Mouse (Mus musculus): ENCODE measurements around the gene Scube1.

Gene Scube1

GRCm38 (mm10) chr15:83594513-83595363, 130.1 kb downstream of the Scube1 start, which contains the start of gene Ttll12:
Ttll12 (minus strand) TSS chr15:83595157.
- peak; percentile 98 for DNase-seq (ENCODE audit: low spot score)

- peak; percentile 73 for DNase-seq (ENCODE audit: low spot score)
These were observed 130.9 kb downstream of the Scube1 start for GRCm38 (mm10) chr15:83593702-83594512.

- no peak for DNase-seq (ENCODE audit: low spot score)
These were observed 131.6 kb downstream of the Scube1 start for GRCm38 (mm10) chr15:83593189-83593585.

- DNase-seq (ENCODE audit: low spot score) = peak; percentile 78
These were observed 132.3 kb downstream of the Scube1 start for GRCm38 (mm10) chr15:83592260-83593188.

- DNase-seq (ENCODE audit: low spot score) = no peak
These were observed 133.1 kb downstream of the Scube1 start for GRCm38 (mm10) chr15:83591758-83592157.

GRCm38 (mm10) chr15:83590841-83591240, 134.0 kb downstream of the Scube1 start:
- DNase-seq (ENCODE audit: low spot score) = no peak

DNA sequence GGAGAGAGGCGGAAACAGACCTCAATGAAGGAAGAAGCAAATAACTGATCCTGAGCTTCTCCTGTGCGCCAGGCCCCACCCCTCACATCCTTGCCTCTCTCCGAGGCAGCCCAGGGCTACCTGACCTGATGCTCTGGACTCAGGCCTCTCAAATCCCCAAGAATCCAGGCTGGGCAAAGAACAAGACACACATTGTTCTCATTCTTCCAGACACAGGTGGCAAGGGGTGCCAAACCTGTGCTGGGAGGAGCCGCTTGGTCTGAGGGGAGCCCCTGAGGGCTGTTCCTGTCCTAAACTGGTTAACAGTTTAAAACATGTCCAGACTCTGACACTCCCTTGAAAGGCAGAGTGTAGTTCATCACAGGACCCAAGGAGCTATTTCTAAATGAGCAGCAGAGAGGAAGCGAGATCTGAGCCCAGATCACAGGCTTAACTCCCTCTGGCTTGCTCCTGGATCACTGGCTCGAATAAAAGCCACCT, 140.0 kb downstream of the Scube1 start:
- DNase-seq (ENCODE audit: low spot score) = no peak

GRCm38 (mm10) chr15:83583419-83584156, 141.2 kb downstream of the Scube1 start:
- DNase-seq (ENCODE audit: low spot score) = no peak

DNA sequence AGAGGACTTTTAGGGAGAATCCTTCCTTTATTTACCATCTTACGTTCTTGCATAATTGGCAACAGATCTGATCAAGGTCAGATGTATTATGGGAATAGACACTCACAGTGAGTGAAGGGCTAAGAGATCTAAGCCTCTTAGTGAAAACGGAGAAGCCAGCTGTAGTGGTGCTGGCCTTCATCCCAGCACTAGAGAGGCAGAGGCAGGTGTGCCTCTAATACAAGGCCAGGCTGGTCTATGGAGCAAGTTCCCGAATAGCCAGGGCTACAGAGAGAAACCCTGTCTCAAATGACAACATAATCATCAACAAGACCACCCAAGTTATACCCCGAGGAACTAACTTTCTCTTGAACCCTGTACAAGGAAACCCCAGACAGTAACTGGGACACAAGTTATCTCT, 141.9 kb downstream of the Scube1 start:
- DNase-seq (ENCODE audit: low spot score) = no peak

DNA sequence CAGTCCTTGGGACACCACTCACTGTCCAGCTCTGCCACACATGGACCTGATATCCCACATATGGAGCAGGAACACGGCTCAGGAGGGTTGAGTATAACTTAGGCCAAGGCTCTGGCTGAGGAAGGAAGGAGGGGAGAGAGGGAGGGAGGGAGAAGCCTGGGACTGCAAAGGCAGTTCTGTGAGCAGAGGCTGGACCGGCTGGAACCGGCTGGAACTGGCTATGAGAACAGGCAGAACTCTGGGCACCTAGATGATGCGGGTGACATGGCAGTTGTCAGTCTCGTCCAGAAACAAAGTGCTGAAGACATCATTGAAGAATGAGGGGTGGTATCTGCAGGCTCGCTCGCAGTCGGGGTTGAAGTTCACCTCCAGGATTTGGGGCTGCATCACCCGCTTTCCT, 148.2 kb downstream of the Scube1 start:
- DNase-seq (ENCODE audit: low spot score) = no peak

DNA sequence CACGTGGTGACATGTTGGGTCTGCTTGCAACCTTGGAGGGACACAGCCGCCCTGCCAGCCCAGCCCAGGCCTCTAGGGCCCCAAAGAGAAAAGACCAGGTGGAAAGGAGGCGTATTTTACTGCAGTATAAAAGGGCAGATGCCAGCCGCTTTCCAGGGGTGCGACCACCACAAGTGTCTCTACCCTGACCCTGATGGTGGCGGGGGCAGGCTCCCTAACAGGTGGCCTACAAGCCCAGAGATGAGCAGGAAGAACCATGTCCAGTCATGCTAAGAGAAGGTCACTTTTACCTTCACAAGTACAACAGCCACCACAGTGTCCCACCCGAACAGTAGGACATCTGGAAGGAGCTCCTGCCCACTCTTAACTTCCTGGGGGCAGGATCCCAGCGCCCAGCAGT, 149.3 kb downstream of the Scube1 start:
- DNase-seq (ENCODE audit: low spot score) = no peak

DNA sequence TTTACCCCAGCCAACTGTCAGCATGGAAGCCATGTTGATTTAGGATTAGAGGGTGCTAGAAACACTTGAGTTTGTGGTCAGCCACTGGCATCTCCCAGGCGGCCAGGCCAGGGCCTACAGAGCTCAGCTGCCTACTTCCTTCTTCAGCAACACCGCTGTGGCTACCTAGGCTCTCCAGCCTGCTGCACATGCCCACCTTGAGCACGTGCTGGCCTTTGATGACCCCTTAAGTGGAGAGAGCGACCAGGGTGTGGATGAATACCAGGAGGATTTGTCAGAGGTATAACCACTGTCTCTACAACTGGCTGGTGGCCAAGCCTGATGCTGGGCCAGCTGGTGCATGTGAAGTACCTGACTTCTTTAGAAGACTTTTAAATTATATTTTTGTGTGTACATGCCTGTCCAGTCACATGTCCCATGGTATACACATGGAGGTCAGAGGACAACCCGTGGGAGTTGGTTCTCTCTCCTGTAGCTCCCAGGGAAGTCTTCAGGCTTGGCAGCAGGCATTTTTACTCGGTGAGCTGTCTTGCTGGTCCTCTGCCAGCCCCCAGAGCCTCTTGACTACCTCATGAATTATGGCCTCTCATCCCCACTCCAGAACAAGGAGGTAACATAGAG, 150.0 kb downstream of the Scube1 start:
- DNase-seq (ENCODE audit: low spot score) = no peak

GRCm38 (mm10) chr15:83573606-83574005, 151.2 kb downstream of the Scube1 start:
- DNase-seq (ENCODE audit: low spot score) = no peak

- DNase-seq (ENCODE audit: low spot score) = no peak
These were observed 152.7 kb downstream of the Scube1 start for GRCm38 (mm10) chr15:83572132-83572531.

- no peak for DNase-seq (ENCODE audit: low spot score)
These were observed 153.2 kb downstream of the Scube1 start for GRCm38 (mm10) chr15:83571636-83572035.

GRCm38 (mm10) chr15:83570641-83571040, 154.2 kb downstream of the Scube1 start:
- no peak for DNase-seq (ENCODE audit: low spot score)

- no peak for DNase-seq (ENCODE audit: low spot score)
These were observed 155.1 kb downstream of the Scube1 start for GRCm38 (mm10) chr15:83569682-83570081.

DNA sequence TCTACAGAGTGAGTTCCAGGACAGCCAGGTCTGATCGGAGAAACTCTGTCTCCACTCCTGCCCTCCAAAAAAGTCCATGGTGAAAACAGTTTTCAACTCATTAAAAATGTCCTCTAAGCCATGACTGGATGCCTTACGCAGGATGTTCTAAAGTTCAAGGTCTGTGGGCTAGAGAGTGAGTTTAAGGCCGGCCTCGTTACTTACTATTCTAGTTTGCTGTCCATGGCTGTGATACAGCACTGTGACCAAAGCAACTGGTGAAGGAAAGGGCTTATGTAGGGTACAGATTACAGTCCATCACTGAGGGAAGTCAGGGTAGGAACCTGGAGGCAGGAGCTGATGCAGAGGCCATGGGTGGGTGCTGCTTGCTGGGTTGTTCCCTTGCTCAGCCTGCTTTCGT, 156.3 kb downstream of the Scube1 start:
- no peak for DNase-seq (ENCODE audit: low spot score)

GRCm38 (mm10) chr15:83567728-83568127, 157.1 kb downstream of the Scube1 start:
- DNase-seq (ENCODE audit: low spot score) = no peak

GRCm38 (mm10) chr15:83566006-83566405, 158.8 kb downstream of the Scube1 start:
- no peak for DNase-seq (ENCODE audit: low spot score)

GRCm38 (mm10) chr15:83565434-83565833, 159.4 kb downstream of the Scube1 start:
- DNase-seq (ENCODE audit: low spot score) = peak; percentile 71

All from c-Kit-positive CD71-positive TER-119-positive erythroid progenitor cells, embryonic 14.5 days (primary cell).